Mouse (Mus musculus) cortical plate, adult 2 months (tissue): ENCODE results near the gene Dyrk1a.

Experiments
- CTCF ChIP-seq: fragments of 200-500 bp; IDR thresholded peaks from 2 replicates; pipeline ENCODE4 v1.5.1; 2011; ENCODE audit warnings: mild to moderate bottlenecking, control low read depth, low read length; ENCODE audit not compliant: insufficient read depth; ENCODE audit errors: extremely low read depth
- POLR2A ChIP-seq: fragments of 200-500 bp; IDR thresholded peaks from 2 replicates; pipeline ENCODE4 v1.6.1; 2011; ENCODE audit warnings: mild to moderate bottlenecking, low read length, control low read depth; ENCODE audit not compliant: insufficient read depth; ENCODE audit errors: extremely low read depth

GRCm38 (mm10) chr16:94719488-94719887 is 149.7 kb downstream of the Dyrk1a start:
- TF ChIP-seq POLR2A: no peak
- no peak for TF ChIP-seq CTCF
